Mouse (Mus musculus) kidney, postnatal 4 days (tissue): ENCODE measurements around the gene Gm10563.
A peak's percentile ranks its signal among the peaks of the same experiment; 100 is the strongest.
"Not testable (repeated sequence)": the region's sequence is repeated elsewhere in the genome, so short reads cannot be mapped to it uniquely, and the experiment has no call there.

ENCODE experiments used
- DNase-seq, 2 experiments: peaks; one replicate each; pipeline ENCODE4 v3.0.0; 2021; ENCODE audit warnings: mixed read lengths in 2 of 2

Gene Gm10563

GRCm38 (mm10) chr4:155595777-155596176 is 49.4 kb downstream of the Gm10563 start:
- no peak for DNase-seq

- no peak for DNase-seq
These were observed 51.4 kb downstream of the Gm10563 start for GRCm38 (mm10) chr4:155593780-155594179.

- DNase-seq: no peak
These were observed 54.0 kb downstream of the Gm10563 start for GRCm38 (mm10) chr4:155591012-155591719.

- DNase-seq: no peak
These were observed 55.9 kb downstream of the Gm10563 start for GRCm38 (mm10) chr4:155589356-155589755.

GRCm38 (mm10) chr4:155582279-155582905 is 62.8 kb downstream of the Gm10563 start:
- no peak for DNase-seq

GRCm38 (mm10) chr4:155580420-155580819 is 64.8 kb downstream of the Gm10563 start:
- DNase-seq: peak; percentile 76 to 77

- DNase-seq: peak; percentile 49 to 53
These were observed 66.7 kb downstream of the Gm10563 start for GRCm38 (mm10) chr4:155578336-155579125.

GRCm38 (mm10) chr4:155577741-155578140 is 67.5 kb downstream of the Gm10563 start:
- no peak for DNase-seq

GRCm38 (mm10) chr4:155577132-155577531 is 68.1 kb downstream of the Gm10563 start:
- DNase-seq: no peak

GRCm38 (mm10) chr4:155575521-155575920 is 69.7 kb downstream of the Gm10563 start:
- DNase-seq: no peak

GRCm38 (mm10) chr4:155574931-155575330 is 70.3 kb downstream of the Gm10563 start:
- no peak for DNase-seq

GRCm38 (mm10) chr4:155573876-155574275 is 71.3 kb downstream of the Gm10563 start:
- no peak for DNase-seq

GRCm38 (mm10) chr4:155573155-155573554 is 72.1 kb downstream of the Gm10563 start:
- DNase-seq: no peak

GRCm38 (mm10) chr4:155571442-155571841 is 73.8 kb downstream of the Gm10563 start:
- no peak for DNase-seq

GRCm38 (mm10) chr4:155570315-155570714 is 74.9 kb downstream of the Gm10563 start:
- not testable (repeated sequence) for DNase-seq

GRCm38 (mm10) chr4:155569818-155570217 is 75.4 kb downstream of the Gm10563 start:
- no peak for DNase-seq

- no peak for DNase-seq
These were observed 76.4 kb downstream of the Gm10563 start for GRCm38 (mm10) chr4:155568632-155569370.

GRCm38 (mm10) chr4:155568170-155568569 is 77.0 kb downstream of the Gm10563 start:
- DNase-seq: no peak

GRCm38 (mm10) chr4:155566555-155566954 is 78.7 kb downstream of the Gm10563 start:
- peak in 1 of 2 experiments; percentile 46 for DNase-seq
